Mouse (Mus musculus) neural tube, embryonic 11.5 days (tissue): ENCODE measurements around the gene Acox3. TPM values are rescaled to one million over a fixed set of nuclear protein-coding genes. Genes with fewer than 3 reads are reported as not detected.

Experiments
- ATAC-seq: fragments of 200-750 bp; cut with Nextera tagmentation; 2 replicates; pipeline ENCODE4 v1.8.0; 2017; ENCODE audit warnings: moderate number of reproducible peaks, mild to moderate bottlenecking, moderate TSS enrichment, moderate library complexity; ENCODE audit not compliant: insufficient read depth, low FRiP score, low TSS enrichment
- DNase-seq: peaks from one replicate; pipeline ENCODE4 v3.0.0-alpha.2; 2015; ENCODE audit warnings: low spot score
- H3K27ac ChIP-seq: fragments of 300-500 bp; sonication (generic); 2 replicates; pipeline ENCODE4 v1.5.1; 2014; ENCODE audit warnings: low read depth, mild to moderate bottlenecking, low read length
- H3K27me3 ChIP-seq: fragments of 300-500 bp; sonication (generic); 2 replicates; pipeline ENCODE4 v1.6.1; 2014; ENCODE audit warnings: mild to moderate bottlenecking, low read length, mixed read lengths; ENCODE audit not compliant: control insufficient read depth, insufficient read depth
- H3K36me3 ChIP-seq: fragments of 300-500 bp; sonication (generic); 2 replicates; pipeline ENCODE4 v1.6.1; 2014; ENCODE audit warnings: mild to moderate bottlenecking, low read length, moderate library complexity, mixed read lengths; ENCODE audit not compliant: control insufficient read depth, insufficient read depth
- H3K4me1 ChIP-seq: fragments of 300-500 bp; sonication (generic); 2 replicates; pipeline ENCODE4 v1.6.1; 2014; ENCODE audit warnings: low read length, mixed read lengths; ENCODE audit not compliant: control insufficient read depth, insufficient read depth
- H3K4me2 ChIP-seq: fragments of 300-500 bp; sonication (generic); 2 replicates; pipeline ENCODE4 v1.6.1; 2014; ENCODE audit warnings: low read depth, mild to moderate bottlenecking, moderate library complexity
- H3K4me3 ChIP-seq: fragments of 300-500 bp; sonication (generic); 2 replicates; pipeline ENCODE4 v1.5.1; 2014; ENCODE audit warnings: low read depth, low read length
- H3K9ac ChIP-seq: fragments of 300-500 bp; sonication (generic); 2 replicates; pipeline ENCODE4 v1.6.1; 2014; ENCODE audit warnings: mild to moderate bottlenecking, low read length
- H3K9me3 ChIP-seq: fragments of 300-500 bp; sonication (generic); 2 replicates; pipeline ENCODE4 v1.6.1; 2016; ENCODE audit warnings: low read length; ENCODE audit not compliant: control insufficient read depth
- WGBS: fragments of 180-500 bp; shearing (Covaris S2); extraction: QIAGEN DNeasy Blood & Tissue Kit; methylation state at CpG from one replicate; pipeline ENCODE4 v1.1.7; 2014; 5-methylcytosine and 5-hydroxymethylcytosine counted together
- polyA plus RNA-seq: library from polyadenylated mRNA; unstranded; fragments of >200 nt; fragmentation: Nextera tagmentation; extraction: Ambion mirVana; gene quantifications from 2 replicates; pipeline ENCODE4 v1.2.1, GENCODE M21; 2014

The Acox3 gene
- polyA plus RNA-seq, 1 experiment from 2014 or later, result 16.6 TPM

DNA sequence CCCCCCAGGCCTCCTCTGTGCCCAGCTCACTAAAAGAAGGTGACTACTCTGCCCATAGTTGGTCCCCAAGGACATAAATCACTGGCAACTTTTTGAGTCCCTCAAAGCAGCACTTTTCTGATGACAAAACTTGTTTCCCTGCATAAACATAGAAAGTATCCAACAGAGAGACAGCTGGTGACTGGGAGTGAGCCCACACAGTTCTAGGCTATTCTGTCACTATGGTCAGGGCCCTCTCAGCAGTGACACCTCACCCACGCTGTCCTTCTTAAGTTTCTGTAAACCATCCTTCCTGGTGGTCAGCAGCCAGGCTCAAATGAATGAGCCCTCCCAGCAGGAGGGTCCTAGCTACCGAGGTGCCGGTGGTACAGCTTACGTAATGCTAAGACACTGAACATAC is 16.2 kb upstream of the Acox3 start:
- Histone ChIP-seq H3K4me3 (no peak overlapping the region), H3K27ac (no peak overlapping the region), H3K27me3 (no peaks in the 10 kb centered on the region), H3K9me3 (no peaks in the 10 kb centered on the region), H3K36me3 (peaks cover 17% of the 10 kb centered on the region), H3K9ac (no peak overlapping the region), H3K4me1 (no peaks in the 10 kb centered on the region), H3K4me2 (no peak overlapping the region)
- ATAC-seq, result no peak
- WGBS, result 88% methylated on average over 4 of the region's 4 CpGs
- DNase-seq, result no peak

DNA sequence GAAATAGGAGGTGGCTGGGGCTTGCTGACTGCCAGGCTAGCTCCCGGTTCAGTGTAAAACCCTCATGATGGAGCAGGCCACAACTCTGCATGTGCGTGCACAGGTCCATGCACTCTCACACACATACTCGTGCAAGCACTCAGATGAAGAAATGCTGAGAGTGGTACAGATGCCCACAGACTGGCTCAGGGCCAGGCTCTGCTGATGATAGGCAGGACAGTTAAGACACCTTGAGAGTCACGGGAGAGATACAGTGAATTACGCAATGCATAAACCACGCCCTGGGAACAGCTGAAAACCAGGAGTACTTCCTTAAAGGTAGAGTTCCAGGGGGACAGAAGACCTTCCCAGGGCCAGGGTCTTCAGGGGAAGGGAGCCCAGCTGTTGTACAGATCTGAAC is 11.3 kb upstream of the Acox3 start:
- Histone ChIP-seq H3K27me3 (no peaks in the 10 kb centered on the region), H3K9me3 (no peaks in the 10 kb centered on the region), H3K4me3 (no peak overlapping the region), H3K4me1 (peaks cover 5% of the 10 kb centered on the region), H3K36me3 (peaks cover 7% of the 10 kb centered on the region), H3K9ac (no peak overlapping the region), H3K4me2 (no peak overlapping the region), H3K27ac (no peak overlapping the region)
- DNase-seq (no peak), ATAC-seq (no peak)
- 94% methylated on average over 6 of the region's 6 CpGs for WGBS

DNA sequence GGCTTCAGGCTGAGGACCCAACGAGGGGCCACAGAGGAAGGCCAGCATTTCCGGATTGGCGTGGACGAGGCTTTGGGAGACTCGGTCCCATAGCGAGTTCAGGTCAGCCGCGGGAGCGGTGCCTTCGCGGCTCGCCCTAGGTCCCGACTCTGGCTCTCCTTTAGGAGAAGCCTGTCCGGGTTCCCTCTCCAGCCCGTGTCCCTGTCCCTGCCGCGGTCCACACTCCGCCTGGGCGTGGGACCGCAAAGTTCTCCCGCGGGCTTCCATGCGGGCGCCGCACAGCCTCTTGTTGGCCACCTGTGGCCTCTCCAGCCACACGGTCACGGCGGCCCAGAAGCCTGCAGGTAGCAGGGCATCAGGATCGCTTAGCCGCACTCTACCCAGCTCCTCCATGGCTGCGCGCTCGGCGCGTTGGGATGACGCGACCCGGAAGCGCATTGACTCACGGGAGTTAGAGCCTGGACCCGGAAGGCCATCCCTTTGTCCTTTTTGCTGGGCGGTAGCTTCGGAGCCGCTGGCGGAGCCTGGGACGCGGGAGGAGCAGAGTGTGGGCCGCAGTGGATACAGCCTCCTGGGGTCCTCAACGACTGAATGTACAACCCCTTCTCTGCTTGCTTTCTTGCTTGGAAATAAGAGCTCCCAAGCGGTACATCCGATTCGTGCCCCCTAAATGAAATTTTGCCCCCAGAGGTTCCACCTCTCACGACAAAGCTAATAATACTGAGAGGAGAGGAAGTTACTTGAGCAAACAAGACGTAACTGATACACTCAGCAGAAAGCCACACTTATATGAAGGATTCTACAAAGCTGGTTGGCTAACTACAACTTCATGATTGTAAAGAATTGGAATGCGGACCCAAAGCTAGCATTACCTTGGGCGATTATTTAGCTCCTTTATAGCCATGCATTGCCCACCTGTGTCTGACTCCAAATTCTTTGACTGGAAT is 7.9 kb upstream of the Acox3 start, which contains the start of gene Trmt44:
Trmt44 (minus strand) TSS at position 418 of the 947 bp plus-strand sequence.
- Histone ChIP-seq H3K9ac (peak within 1 kb of the TSS; percentile 90), H3K4me1 (peaks cover 5% of the 10 kb centered on the region), H3K36me3 (peaks cover 2% of the 10 kb centered on the region), H3K9me3 (no peaks in the 10 kb centered on the region), H3K4me3 (peak within 1 kb of the TSS; percentile 97), H3K27me3 (no peaks in the 10 kb centered on the region), H3K27ac (peak within 1 kb of the TSS; percentile 88), H3K4me2 (peak within 1 kb of the TSS; percentile 92)
- 4% methylated on average over 56 of the region's 56 CpGs for WGBS
- peak; percentile 93 for ATAC-seq
- DNase-seq, result peak; percentile 93

DNA sequence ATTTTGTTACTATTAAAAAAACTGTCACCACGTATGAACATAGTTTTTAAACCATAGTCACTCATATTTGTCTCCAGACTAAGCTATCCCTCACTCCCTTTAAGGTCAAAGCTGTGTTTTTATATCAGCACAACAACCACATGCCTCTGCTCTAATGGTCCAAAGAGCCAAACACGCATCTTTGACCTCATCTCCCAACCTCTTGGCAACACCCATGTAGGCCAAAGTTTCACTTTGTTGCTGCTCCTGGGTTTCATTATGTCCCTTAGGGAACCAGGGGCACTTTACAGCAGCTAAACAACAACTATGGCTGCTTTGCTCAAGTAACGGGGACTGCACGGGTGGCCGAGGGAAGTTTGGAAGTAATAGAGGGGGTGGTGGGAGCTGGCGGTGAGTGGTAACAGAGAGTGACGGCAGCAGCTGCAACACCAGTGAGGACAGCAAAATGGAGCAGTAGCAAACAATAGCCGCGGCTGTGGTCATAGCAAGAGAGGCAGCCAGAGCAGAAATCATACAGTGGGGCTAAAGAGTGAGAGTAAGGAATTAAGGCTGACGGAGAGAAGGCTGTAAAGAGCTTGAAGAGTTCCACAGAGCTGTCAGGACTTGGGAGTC is 6.3 kb upstream of the Acox3 start:
- 92% methylated on average over 10 of the region's 10 CpGs for WGBS
- Histone ChIP-seq H3K9ac (no peak overlapping the region), H3K4me3 (no peak overlapping the region), H3K36me3 (no peaks in the 10 kb centered on the region), H3K4me2 (no peak overlapping the region), H3K9me3 (no peaks in the 10 kb centered on the region), H3K4me1 (peaks cover 5% of the 10 kb centered on the region), H3K27ac (no peak overlapping the region), H3K27me3 (no peaks in the 10 kb centered on the region)
- DNase-seq (no peak), ATAC-seq (no peak)

DNA sequence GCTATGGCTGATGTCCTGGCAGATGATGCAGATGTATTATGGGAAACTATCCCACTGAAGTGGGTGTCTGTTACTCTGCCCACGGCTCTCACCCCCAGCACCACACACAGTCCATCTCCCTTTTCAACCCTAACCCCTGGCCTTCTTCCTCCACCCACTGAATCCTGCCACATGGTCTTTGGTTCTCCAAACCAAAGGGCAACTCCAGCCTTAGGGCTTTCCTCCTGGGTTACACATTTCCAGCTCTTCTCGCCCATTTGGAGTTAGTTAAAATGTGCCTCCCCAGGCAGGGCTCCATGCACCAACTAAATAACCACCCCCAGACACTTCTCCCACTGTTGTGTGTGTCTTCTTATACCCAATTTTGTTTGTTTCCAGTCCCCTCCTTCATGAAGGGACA is 4.4 kb upstream of the Acox3 start:
- peaks cover 11% of the 10 kb centered on the region for H3K4me1 ChIP-seq
- DNase-seq (no peak), ATAC-seq (no peak)
- no peak overlapping the region for H3K27ac ChIP-seq
- H3K9me3 ChIP-seq, result no peaks in the 10 kb centered on the region
- 90% methylated on average over 2 of the region's 2 CpGs for WGBS
- H3K9ac ChIP-seq, result no peak overlapping the region
- H3K27me3 ChIP-seq, result no peaks in the 10 kb centered on the region
- H3K36me3 ChIP-seq, result no peaks in the 10 kb centered on the region
- H3K4me3 ChIP-seq, result no peak overlapping the region
- no peak overlapping the region for H3K4me2 ChIP-seq

DNA sequence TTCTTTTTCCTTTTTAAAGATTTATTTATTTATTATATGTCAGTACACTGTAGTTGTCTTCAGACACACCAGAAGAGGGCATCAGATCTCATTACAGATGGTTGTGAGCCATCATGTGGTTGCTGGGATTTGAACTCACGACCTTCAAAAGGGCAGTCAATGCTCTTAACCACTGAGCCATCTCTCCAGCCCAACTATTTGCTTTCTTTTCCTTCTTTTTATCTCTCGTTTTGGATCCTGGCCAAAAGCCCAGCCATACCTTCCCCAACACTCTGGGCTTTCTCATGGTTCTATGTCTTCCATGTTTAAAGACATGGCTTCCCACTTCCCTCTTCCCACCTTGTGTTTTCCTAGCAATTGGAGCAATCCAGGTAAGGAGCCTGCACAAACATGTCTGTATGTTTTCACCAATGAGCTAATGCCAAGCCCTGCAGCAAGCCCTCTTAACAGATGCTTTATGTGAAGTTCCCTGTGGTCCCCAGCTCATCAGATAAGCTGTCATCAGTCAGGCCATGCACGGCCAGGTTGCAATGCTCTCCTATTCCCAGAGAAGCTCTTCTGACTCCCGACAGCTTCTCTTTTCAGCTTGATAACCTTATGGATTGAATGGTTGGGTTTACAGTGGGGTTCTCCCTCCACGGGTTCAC is 3.5 kb upstream of the Acox3 start:
- WGBS, result 63% methylated on average over 5 of the region's 5 CpGs

DNA sequence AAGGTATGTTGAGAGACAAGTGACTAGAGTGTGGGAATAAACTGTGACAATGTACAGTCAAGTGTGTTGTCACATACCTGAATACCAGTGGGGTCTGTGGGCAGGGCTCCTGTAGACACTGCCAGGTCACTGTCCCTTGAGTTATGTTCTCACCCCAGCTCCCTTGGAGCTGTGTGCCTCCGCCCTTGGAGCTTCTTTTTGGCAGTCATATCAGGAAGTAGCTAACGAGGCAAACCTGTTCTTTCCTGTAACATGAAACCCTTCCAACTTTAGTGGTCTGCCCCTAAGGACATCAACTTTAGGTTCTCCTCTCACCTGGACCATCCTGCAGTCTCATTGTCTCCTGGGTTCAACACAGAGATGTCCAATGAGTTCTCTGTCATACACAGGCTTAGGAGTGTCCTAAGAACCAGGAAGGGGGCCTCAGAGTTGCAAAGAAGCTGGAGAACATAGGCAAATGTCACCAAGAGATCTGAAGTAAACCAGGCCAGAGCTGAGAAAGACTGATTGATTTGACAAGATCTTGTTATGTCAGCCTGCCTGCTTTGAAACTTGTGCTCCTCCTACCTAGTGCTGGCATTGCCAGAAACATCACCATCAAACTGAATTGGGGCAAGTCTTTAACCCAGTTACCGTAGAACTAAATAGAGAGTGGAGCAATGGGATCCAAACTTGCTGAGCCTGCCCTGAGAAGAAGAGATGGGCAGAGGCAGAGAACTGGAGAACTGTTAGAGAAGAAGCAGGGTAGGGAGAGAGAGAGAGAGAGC is 2.5 kb upstream of the Acox3 start:
- 46% methylated on average over 3 of the region's 3 CpGs for WGBS
- no peaks in the 10 kb centered on the region for H3K27me3 ChIP-seq
- peaks cover 7% of the 10 kb centered on the region for H3K4me1 ChIP-seq
- DNase-seq, result no peak
- ATAC-seq, result no peak
- H3K4me2 ChIP-seq, result no peak overlapping the region
- H3K4me3 ChIP-seq, result no peak overlapping the region
- no peak overlapping the region for H3K9ac ChIP-seq
- H3K27ac ChIP-seq, result no peak overlapping the region
- H3K9me3 ChIP-seq, result no peaks in the 10 kb centered on the region
- no peaks in the 10 kb centered on the region for H3K36me3 ChIP-seq

More for the DNA sequence above, 3.5 kb upstream of the Acox3 start:
- no peak for ATAC-seq
- Histone ChIP-seq H3K27ac (no peak overlapping the region), H3K4me1 (peaks cover 7% of the 10 kb centered on the region), H3K36me3 (no peaks in the 10 kb centered on the region), H3K27me3 (no peaks in the 10 kb centered on the region), H3K9me3 (no peaks in the 10 kb centered on the region), H3K9ac (no peak overlapping the region), H3K4me3 (no peak overlapping the region), H3K4me2 (no peak overlapping the region)
- DNase-seq, result no peak

DNA sequence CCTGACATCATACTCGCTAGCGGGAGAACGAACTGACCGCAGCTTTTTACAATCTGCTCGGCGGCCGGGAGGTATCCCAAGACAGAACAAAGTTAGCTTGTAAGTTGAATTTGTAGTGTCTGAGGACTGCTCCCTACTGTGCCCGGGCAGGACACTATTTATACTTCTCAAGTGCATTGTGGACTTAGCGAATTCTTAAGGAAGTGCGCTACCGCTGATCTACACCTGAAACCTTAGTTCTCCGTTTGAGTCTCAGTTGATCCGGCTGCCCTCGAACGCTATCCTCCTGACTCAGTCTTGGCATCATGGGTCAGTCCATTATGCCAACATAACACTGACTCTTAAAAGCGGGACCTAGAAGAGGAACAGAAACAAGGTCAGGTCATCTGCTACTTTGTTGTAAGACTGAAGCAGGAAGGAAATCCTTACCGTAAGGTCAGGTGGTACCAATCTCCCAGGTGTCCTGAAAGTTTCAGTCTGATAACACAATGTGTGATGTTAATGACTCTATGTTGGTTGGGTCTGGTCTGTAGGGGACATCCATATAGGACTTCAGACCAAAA is 462 bp downstream of the Acox3 start:
- Histone ChIP-seq H3K9me3 (no peaks in the 10 kb centered on the region), H3K27me3 (no peaks in the 10 kb centered on the region), H3K36me3 (no peaks in the 10 kb centered on the region), H3K4me2 (peak overlapping the region; percentile 75), H3K9ac (peak overlapping the region; percentile 68), H3K4me3 (peak overlapping the region; percentile 59), H3K4me1 (peaks cover 7% of the 10 kb centered on the region), H3K27ac (no peak overlapping the region)
- ATAC-seq, result no peak; the same call in 1 of the 2 replicates
- DNase-seq, result no peak
- 6% methylated on average over 17 of the region's 17 CpGs for WGBS
